Mouse (Mus musculus): Measurements from ENCODE around the gene Mpzl2.

- TF ChIP-seq CHD2 (IDR thresholded peaks at IDR 0.05; ENCODE audit: low read depth, low read length), result no peak
- no peak for TF ChIP-seq MAFK (IDR thresholded peaks at IDR 0.05; ENCODE audit: insufficient read depth, low read depth, low read length)
These were observed 46.4 kb downstream of the Mpzl2 start for GRCm38 (mm10) chr9:45085741-45086690.

All from ES-E14 (cell line).